Mouse (Mus musculus) forebrain, embryonic 11.5 days (tissue): ENCODE results near the gene Terf2. TPM values are rescaled to one million over a fixed set of nuclear protein-coding genes. Genes with fewer than 3 reads are reported as not detected.
A peak's percentile ranks its signal among the peaks of the same experiment; 100 is the strongest.

Experiments used
- ATAC-seq: fragments of 200-750 bp; cut with Nextera tagmentation; replicated peaks from 2 replicates; pipeline ENCODE4 v1.8.0; 2017; ENCODE audit warnings: moderate TSS enrichment; ENCODE audit not compliant: low FRiP score
- DNase-seq: peaks from one replicate; pipeline ENCODE4 v3.0.0-alpha.2; 2017; ENCODE audit warnings: low spot score
- H3K27ac ChIP-seq: fragments of 300-500 bp; sonication (generic); 2 replicates; pipeline ENCODE4 v1.5.1; 2014; ENCODE audit warnings: low read depth, low read length
- H3K27me3 ChIP-seq: fragments of 300-500 bp; sonication (generic); 2 replicates; pipeline ENCODE4 v1.6.1; 2014; ENCODE audit warnings: mild to moderate bottlenecking, low read length, mixed read lengths; ENCODE audit not compliant: control insufficient read depth, insufficient read depth
- H3K36me3 ChIP-seq: fragments of 300-500 bp; sonication (generic); 2 replicates; pipeline ENCODE4 v1.6.1; 2014; ENCODE audit warnings: mild to moderate bottlenecking, low read length, moderate library complexity, mixed read lengths; ENCODE audit not compliant: control insufficient read depth, insufficient read depth
- H3K4me1 ChIP-seq: fragments of 300-500 bp; sonication (generic); replicated peaks from 2 replicates; pipeline ENCODE4 v1.6.1; 2014; ENCODE audit warnings: low read length, mixed read lengths; ENCODE audit not compliant: control insufficient read depth, insufficient read depth
- H3K4me2 ChIP-seq: fragments of 300-500 bp; sonication (generic); 2 replicates; pipeline ENCODE4 v1.6.1; 2014; ENCODE audit warnings: low read depth, mild to moderate bottlenecking, low read length, moderate library complexity, mixed read lengths; ENCODE audit not compliant: severe bottlenecking
- H3K4me3 ChIP-seq: fragments of 300-500 bp; sonication (generic); 2 replicates; pipeline ENCODE4 v1.5.1; 2014; ENCODE audit warnings: low read depth, low read length
- H3K9ac ChIP-seq: fragments of 300-500 bp; sonication (generic); 2 replicates; pipeline ENCODE4 v1.6.1; 2014; ENCODE audit warnings: low read length
- H3K9me3 ChIP-seq: fragments of 300-500 bp; sonication (generic); 2 replicates; pipeline ENCODE4 v1.6.1; 2016; ENCODE audit warnings: low read length, mixed read lengths; ENCODE audit not compliant: control insufficient read depth
- WGBS: fragments of 180-500 bp; shearing (Covaris S2); extraction: QIAGEN DNeasy Blood & Tissue Kit; methylation state at CpG from one replicate; pipeline ENCODE4 v1.1.7; 2014; 5-methylcytosine and 5-hydroxymethylcytosine counted together
- polyA plus RNA-seq: library from polyadenylated mRNA; unstranded; fragments of >200 nt; fragmentation: Nextera tagmentation; extraction: Ambion mirVana; gene quantifications from 2 replicates; pipeline ENCODE4 v1.2.1, GENCODE M21; 2014

Terf2 gene
- polyA plus RNA-seq, 1 experiment from 2014 or later = 15.9 TPM

DNA sequence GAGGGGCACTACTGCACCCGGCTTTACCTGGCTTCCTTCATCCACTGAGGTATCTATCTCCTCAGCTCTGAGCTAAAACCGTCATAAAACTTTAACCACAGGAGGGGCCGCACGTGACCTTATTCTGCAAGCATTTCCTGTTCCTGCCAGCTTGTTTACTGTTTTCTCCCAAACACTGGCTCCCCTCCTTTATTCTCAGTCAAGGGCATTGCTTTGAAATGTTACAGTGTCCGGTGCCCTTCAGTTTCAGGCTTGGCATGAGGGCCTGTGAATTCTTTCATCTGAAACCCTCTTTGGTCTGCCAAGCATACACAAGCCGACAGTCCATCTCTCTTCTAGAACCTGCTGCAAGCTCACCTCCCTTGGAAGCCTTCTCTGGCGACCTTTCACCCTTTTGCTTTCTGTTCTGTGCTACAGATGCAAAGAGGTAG, 22.5 kb upstream of the Terf2 start:
- H3K4me1 ChIP-seq = peaks cover 2% of the 10 kb centered on the region; the same call in 1 of the 2 replicates
- H3K9ac ChIP-seq = no peak overlapping the region
- H3K36me3 ChIP-seq = no peaks in the 10 kb centered on the region
- DNase-seq (no peak), ATAC-seq (no peak)
- H3K4me3 ChIP-seq = no peak overlapping the region
- H3K27me3 ChIP-seq = no peaks in the 10 kb centered on the region
- H3K4me2 ChIP-seq = no peak overlapping the region
- no peaks in the 10 kb centered on the region for H3K9me3 ChIP-seq
- no peak overlapping the region for H3K27ac ChIP-seq
- whole genome bisulfite sequencing = 69% methylated on average over 7 of the region's 7 CpGs

DNA sequence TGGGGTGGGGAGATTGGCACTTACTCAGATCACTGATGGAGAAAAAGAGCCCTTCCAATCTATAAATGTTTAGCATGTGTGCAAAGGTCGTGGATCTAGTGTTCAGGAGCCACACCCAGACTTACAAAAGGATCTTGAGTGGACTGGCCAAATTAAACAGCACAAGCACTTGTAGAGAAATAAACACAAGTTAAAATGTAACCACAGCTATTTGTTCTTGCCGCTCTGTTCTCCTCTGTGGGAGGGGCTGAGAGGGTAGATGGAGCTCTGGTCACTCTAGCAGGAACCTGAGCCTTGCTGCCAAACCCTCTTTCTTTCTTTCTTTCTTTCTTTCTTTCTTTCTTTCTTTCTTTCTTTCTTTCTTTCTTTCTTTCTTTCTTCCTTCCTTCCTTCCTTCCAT, 20.7 kb upstream of the Terf2 start:
- no peaks in the 10 kb centered on the region for H3K36me3 ChIP-seq
- H3K27me3 ChIP-seq = no peaks in the 10 kb centered on the region
- H3K4me2 ChIP-seq = no peak overlapping the region
- H3K9ac ChIP-seq = no peak overlapping the region
- DNase-seq (no peak), ATAC-seq (no peak)
- no peaks in the 10 kb centered on the region; the same call in 1 of the 2 replicates for H3K4me1 ChIP-seq
- H3K4me3 ChIP-seq = no peak overlapping the region
- WGBS = 43% methylated on average over 2 of the region's 2 CpGs
- H3K27ac ChIP-seq = no peak overlapping the region
- H3K9me3 ChIP-seq = no peaks in the 10 kb centered on the region

GRCm38 (mm10) chr8:107116023-107116422, 19.7 kb upstream of the Terf2 start:
- peak; percentile 79 for DNase-seq
- no peak overlapping the region for H3K4me3 ChIP-seq
- no peaks in the 10 kb centered on the region for H3K9me3 ChIP-seq
- no peaks in the 10 kb centered on the region for H3K36me3 ChIP-seq
- no peaks in the 10 kb centered on the region for H3K27me3 ChIP-seq
- WGBS = 22% methylated on average over 11 of the region's 11 CpGs
- H3K9ac ChIP-seq = no peak overlapping the region
- no peak overlapping the region for H3K4me2 ChIP-seq
- no peaks in the 10 kb centered on the region; the same call in 1 of the 2 replicates for H3K4me1 ChIP-seq
- H3K27ac ChIP-seq = no peak overlapping the region
- ATAC-seq = no peak

GRCm38 (mm10) chr8:107115008-107115320, 18.6 kb upstream of the Terf2 start:
- 82% methylated on average over 10 of the region's 10 CpGs for WGBS
- Histone ChIP-seq H3K9me3 (no peaks in the 10 kb centered on the region), H3K27ac (no peak overlapping the region), H3K4me2 (no peak overlapping the region), H3K9ac (no peak overlapping the region), H3K36me3 (no peaks in the 10 kb centered on the region), H3K27me3 (no peaks in the 10 kb centered on the region), H3K4me1 (no peaks in the 10 kb centered on the region; the same call in 1 of the 2 replicates), H3K4me3 (no peak overlapping the region)
- DNase-seq (no peak), ATAC-seq (no peak)

- H3K27ac ChIP-seq = no peak overlapping the region
- WGBS = 72% methylated on average over 19 of the region's 19 CpGs
- DNase-seq = no peak
Observed at GRCm38 (mm10) chr8:107114150-107115007, 18.0 kb upstream of the Terf2 start.

DNA sequence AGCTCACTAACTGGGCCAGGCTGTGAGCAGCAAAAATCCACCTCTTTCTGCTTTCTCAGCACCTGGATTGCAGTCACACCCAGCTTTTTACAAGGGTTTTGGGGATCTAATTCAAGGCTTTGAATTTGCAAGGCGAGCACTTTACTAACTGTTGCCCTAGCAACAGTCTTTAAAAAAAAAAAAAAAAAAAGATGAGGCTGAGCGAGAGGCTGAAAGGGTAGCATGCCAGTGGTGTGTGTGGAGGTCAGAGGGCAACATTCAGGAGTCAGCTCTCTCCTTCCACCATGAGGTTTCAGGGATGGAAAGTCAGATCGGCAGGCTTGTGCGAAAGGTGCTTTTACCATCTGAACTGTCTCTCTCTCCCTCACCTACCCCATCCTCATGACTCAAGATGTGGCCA, 16.9 kb upstream of the Terf2 start:
- Histone ChIP-seq H3K9me3 (no peaks in the 10 kb centered on the region), H3K27me3 (no peaks in the 10 kb centered on the region), H3K4me3 (no peak overlapping the region), H3K4me1 (no peaks in the 10 kb centered on the region; the same call in 1 of the 2 replicates), H3K4me2 (no peak overlapping the region), H3K27ac (no peak overlapping the region), H3K36me3 (no peaks in the 10 kb centered on the region), H3K9ac (no peak overlapping the region)
- ATAC-seq (no peak), DNase-seq (no peak)
- 57% methylated on average over 4 of the region's 4 CpGs for WGBS

More at GRCm38 (mm10) chr8:107114150-107115007, 18.0 kb upstream of the Terf2 start:
- H3K9ac ChIP-seq = no peak overlapping the region
- no peaks in the 10 kb centered on the region for H3K9me3 ChIP-seq
- no peaks in the 10 kb centered on the region; the same call in 1 of the 2 replicates for H3K4me1 ChIP-seq
- H3K27me3 ChIP-seq = no peaks in the 10 kb centered on the region
- H3K4me3 ChIP-seq = no peak overlapping the region
- no peak overlapping the region for H3K4me2 ChIP-seq
- no peaks in the 10 kb centered on the region for H3K36me3 ChIP-seq
- ATAC-seq = no peak

DNA sequence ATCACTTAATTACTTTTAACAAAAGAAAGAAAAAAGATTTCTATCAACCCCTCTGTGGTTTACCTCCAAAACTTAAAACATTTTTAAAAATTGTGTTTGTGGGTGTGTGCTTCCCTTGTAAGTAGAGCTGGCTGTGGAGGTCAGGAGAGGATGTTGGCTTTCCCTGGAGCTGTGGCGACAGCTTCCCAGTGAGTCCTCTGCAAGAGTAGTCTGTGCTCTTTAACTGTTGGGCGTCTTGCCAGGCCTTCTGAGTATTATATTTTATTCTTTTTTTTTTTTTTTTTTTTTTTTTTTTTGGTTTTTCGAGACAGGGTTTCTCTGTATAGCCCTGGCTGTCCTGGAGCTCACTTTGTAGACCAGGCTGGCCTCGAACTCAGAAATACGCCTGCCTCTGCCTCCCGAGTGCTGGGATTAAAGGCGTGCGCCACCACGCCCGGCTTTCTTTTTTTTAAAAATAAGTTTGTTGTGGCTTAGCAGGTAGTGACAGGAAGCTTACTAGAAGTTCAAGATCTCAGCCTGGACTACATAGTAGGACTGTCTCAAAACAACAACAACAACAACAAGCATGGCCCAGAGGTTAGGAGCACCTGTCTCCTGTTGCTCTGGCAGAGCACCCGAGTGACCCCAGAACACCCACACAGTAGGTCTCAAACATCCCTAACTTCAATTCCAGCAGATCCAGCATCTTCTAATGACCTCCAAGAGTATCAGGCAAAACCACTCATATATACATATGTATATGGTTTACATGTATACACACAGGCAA, 15.2 kb upstream of the Terf2 start:
- no peak overlapping the region for H3K9ac ChIP-seq
- no peak overlapping the region for H3K4me3 ChIP-seq
- H3K27ac ChIP-seq = no peak overlapping the region
- H3K9me3 ChIP-seq = no peaks in the 10 kb centered on the region
- no peaks in the 10 kb centered on the region for H3K27me3 ChIP-seq
- no peak overlapping the region for H3K4me2 ChIP-seq
- H3K36me3 ChIP-seq = no peaks in the 10 kb centered on the region
- WGBS = 94% methylated on average over 9 of the region's 11 CpGs
- ATAC-seq (no peak), DNase-seq (no peak)
- no peaks in the 10 kb centered on the region; the same call in 1 of the 2 replicates for H3K4me1 ChIP-seq

DNA sequence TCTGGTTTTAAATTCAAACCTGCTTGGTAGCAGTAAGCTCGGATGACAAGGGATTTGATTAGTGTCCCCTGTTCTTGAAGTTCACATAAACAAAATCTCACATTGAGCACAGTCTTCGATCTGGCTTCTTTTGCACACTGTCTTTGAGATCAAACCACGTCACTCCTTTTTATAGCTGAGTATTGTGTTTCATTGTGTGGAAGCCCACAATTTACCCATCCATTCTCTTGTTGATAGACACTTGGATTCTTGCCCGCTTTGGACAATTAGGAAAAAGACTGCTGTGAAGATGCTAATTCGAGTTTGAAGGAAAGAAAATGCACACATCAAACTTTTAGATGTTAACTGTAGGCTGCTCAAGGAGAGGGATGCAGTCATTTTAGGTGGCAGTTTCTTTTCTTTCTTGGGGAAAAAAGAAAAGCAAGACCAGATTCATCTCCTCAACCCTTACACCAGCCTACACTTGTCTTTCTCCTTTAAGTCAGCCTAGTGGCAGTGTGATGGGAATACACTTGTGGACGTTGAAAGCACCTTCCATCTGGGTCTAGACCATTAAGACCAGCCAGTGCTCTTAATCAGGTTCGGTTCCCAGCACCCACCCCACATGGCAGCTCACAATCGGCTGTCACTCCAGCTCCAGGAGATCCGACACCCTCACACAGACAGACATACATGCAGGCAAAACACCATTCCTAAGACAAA, 14.4 kb upstream of the Terf2 start:
- H3K9me3 ChIP-seq = no peaks in the 10 kb centered on the region
- no peak overlapping the region for H3K4me3 ChIP-seq
- DNase-seq (no peak), ATAC-seq (no peak)
- no peak overlapping the region for H3K4me2 ChIP-seq
- H3K9ac ChIP-seq = no peak overlapping the region
- no peaks in the 10 kb centered on the region; the same call in 1 of the 2 replicates for H3K4me1 ChIP-seq
- no peaks in the 10 kb centered on the region for H3K27me3 ChIP-seq
- H3K27ac ChIP-seq = no peak overlapping the region
- 82% methylated on average over 9 of the region's 9 CpGs for WGBS
- H3K36me3 ChIP-seq = no peaks in the 10 kb centered on the region
